Mouse (Mus musculus) midbrain, embryonic 11.5 days (tissue): ENCODE measurements around the gene Fbxo9. TPM values are rescaled to one million over a fixed set of nuclear protein-coding genes. Genes with fewer than 3 reads are reported as not detected.
A peak's percentile ranks its signal among the peaks of the same experiment; 100 is the strongest.

Experiments
- ATAC-seq: fragments of 200-750 bp; cut with Nextera tagmentation; 2 replicates; pipeline ENCODE4 v1.8.0; 2017; ENCODE audit warnings: moderate TSS enrichment, moderate library complexity; ENCODE audit not compliant: low FRiP score
- DNase-seq: peaks from one replicate; pipeline ENCODE4 v3.0.0; 2015; ENCODE audit warnings: low spot score; ENCODE audit errors: missing footprints
- H3K27ac ChIP-seq: fragments of 300-500 bp; sonication (generic); 2 replicates; pipeline ENCODE4 v1.5.1; 2014; ENCODE audit warnings: low read depth, low read length
- H3K27me3 ChIP-seq: fragments of 300-500 bp; sonication (generic); 2 replicates; pipeline ENCODE4 v1.6.1; 2014; ENCODE audit warnings: mild to moderate bottlenecking, low read length, moderate library complexity, mixed read lengths; ENCODE audit not compliant: control insufficient read depth, insufficient read depth
- H3K36me3 ChIP-seq: fragments of 300-500 bp; sonication (generic); 2 replicates; pipeline ENCODE4 v1.6.1; 2014; ENCODE audit warnings: mild to moderate bottlenecking, low read length, moderate library complexity, mixed read lengths; ENCODE audit not compliant: control insufficient read depth, insufficient read depth
- H3K4me1 ChIP-seq: fragments of 300-500 bp; sonication (generic); 2 replicates; pipeline ENCODE4 v1.6.1; 2014; ENCODE audit warnings: low read length; ENCODE audit not compliant: control insufficient read depth, insufficient read depth
- H3K4me2 ChIP-seq: fragments of 300-500 bp; sonication (generic); 2 replicates; pipeline ENCODE4 v1.6.1; 2014; ENCODE audit warnings: mild to moderate bottlenecking, moderate library complexity
- H3K4me3 ChIP-seq: fragments of 300-500 bp; sonication (generic); 2 replicates; pipeline ENCODE4 v1.5.1; 2014; ENCODE audit warnings: low read depth, low read length
- H3K9ac ChIP-seq: fragments of 300-500 bp; sonication (generic); 2 replicates; pipeline ENCODE4 v1.6.1; 2014; ENCODE audit warnings: low read length
- H3K9me3 ChIP-seq: fragments of 300-500 bp; sonication (generic); 2 replicates; pipeline ENCODE4 v1.6.1; 2016; ENCODE audit warnings: low read length; ENCODE audit not compliant: control insufficient read depth
- WGBS: fragments of 180-500 bp; shearing (Covaris S2); extraction: QIAGEN DNeasy Blood & Tissue Kit; methylation state at CpG from one replicate; pipeline ENCODE4 v1.1.7; 2014; 5-methylcytosine and 5-hydroxymethylcytosine counted together
- polyA plus RNA-seq: library from polyadenylated mRNA; unstranded; fragments of >200 nt; fragmentation: Nextera tagmentation; extraction: Ambion mirVana; gene quantifications from 2 replicates; pipeline ENCODE4 v1.2.1, GENCODE M21; 2014

Gene Fbxo9
- polyA plus RNA-seq, 1 experiment from 2014 or later, result 31.6 TPM

GRCm38 (mm10) chr9:78135658-78136057 is 26.8 kb upstream of the Fbxo9 start:
- no peaks in the 10 kb centered on the region for H3K9me3 ChIP-seq
- H3K4me3 ChIP-seq, result no peak overlapping the region
- no peaks in the 10 kb centered on the region for H3K27me3 ChIP-seq
- H3K36me3 ChIP-seq, result peaks cover 23% of the 10 kb centered on the region; the same call in 1 of the 2 replicates
- no peak for DNase-seq
- no peaks in the 10 kb centered on the region for H3K4me1 ChIP-seq
- WGBS, result 88% methylated on average over 7 of the region's 7 CpGs
- no peak overlapping the region for H3K9ac ChIP-seq
- H3K27ac ChIP-seq, result no peak overlapping the region
- no peak for ATAC-seq
- no peak overlapping the region for H3K4me2 ChIP-seq

DNA sequence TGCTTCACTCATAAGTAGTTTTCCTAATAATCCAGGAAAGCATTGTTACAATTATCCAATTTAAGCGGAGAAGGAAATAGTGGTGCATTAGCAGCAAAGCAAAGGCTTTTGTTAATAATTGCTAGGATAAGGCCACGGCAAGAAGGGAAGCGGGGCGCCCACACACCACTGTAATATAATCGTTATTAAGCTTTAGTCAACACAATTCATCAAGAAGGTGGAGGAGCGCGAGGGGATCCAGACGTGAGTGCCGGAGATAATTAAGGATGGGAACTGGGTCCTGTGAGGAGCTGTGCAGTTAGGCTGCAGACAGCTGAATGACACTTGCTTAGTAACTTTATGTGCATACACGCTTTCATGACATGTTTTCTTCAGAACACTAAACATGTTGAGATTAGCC is 17.8 kb upstream of the Fbxo9 start:
- H3K4me3 ChIP-seq, result no peak overlapping the region
- H3K36me3 ChIP-seq, result peaks cover 5% of the 10 kb centered on the region; the same call in 1 of the 2 replicates
- WGBS, result 79% methylated on average over 10 of the region's 10 CpGs
- DNase-seq, result no peak
- no peak overlapping the region for H3K4me2 ChIP-seq
- H3K9ac ChIP-seq, result no peak overlapping the region
- H3K27me3 ChIP-seq, result no peaks in the 10 kb centered on the region
- H3K9me3 ChIP-seq, result no peaks in the 10 kb centered on the region
- H3K4me1 ChIP-seq, result no peaks in the 10 kb centered on the region; the same call in 1 of the 2 replicates
- ATAC-seq, result no peak
- H3K27ac ChIP-seq, result no peak overlapping the region

DNA sequence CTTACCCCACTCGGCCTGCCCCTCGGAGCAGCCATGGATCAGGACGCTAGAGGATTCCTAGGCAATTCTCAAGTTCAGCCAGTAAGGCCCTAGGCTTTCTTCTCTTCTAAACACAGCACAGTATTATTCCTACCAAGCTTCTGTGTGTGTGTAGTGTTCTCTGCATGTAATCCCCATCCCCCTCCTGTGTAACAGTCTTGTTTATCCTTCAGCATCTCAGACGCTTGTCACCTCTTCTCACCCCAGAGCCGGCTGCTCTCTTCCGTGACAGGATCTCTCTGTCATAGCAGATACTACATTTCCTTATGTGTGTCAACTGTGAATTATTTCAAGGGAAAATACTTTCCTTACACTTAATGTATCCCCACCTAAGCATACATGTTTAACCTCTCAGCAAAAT is 17.1 kb upstream of the Fbxo9 start:
- no peaks in the 10 kb centered on the region; the same call in 1 of the 2 replicates for H3K36me3 ChIP-seq
- WGBS, result 79% methylated on average over 6 of the region's 6 CpGs

DNA sequence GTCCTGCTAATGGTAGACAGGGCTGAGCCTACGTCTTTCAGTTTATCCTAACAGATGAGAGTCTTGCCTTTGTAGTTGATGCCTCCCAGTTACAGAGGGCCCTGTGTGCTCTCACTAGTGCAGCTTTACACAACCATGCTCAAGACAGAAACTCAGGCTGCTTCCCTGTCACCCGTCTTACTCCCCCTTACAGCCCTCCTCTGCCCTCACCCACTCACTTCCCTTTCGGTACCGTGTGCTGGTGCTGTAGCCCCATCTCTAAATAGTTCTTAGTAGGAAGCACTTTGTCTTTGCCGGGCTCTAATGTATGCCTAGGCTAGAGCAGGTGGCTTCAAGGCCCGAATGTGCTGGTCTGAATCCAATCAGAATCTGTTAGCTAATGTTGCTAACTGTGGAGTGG is 15.4 kb upstream of the Fbxo9 start:
- DNase-seq (no peak), ATAC-seq (no peak)
- Histone ChIP-seq H3K4me1 (no peaks in the 10 kb centered on the region; the same call in 1 of the 2 replicates), H3K27me3 (no peaks in the 10 kb centered on the region), H3K9ac (no peak overlapping the region), H3K9me3 (no peaks in the 10 kb centered on the region), H3K27ac (no peak overlapping the region), H3K36me3 (no peaks in the 10 kb centered on the region; the same call in 1 of the 2 replicates), H3K4me2 (no peak overlapping the region), H3K4me3 (no peak overlapping the region)
- 90% methylated on average over 6 of the region's 6 CpGs for WGBS

More for the DNA sequence above, 17.1 kb upstream of the Fbxo9 start:
- no peak overlapping the region for H3K9ac ChIP-seq
- no peaks in the 10 kb centered on the region for H3K9me3 ChIP-seq
- H3K4me2 ChIP-seq, result no peak overlapping the region
- peak; percentile 14; the same call in 1 of the 2 replicates for ATAC-seq
- H3K27ac ChIP-seq, result no peak overlapping the region
- no peak for DNase-seq
- no peaks in the 10 kb centered on the region; the same call in 1 of the 2 replicates for H3K4me1 ChIP-seq
- no peak overlapping the region for H3K4me3 ChIP-seq
- no peaks in the 10 kb centered on the region for H3K27me3 ChIP-seq

DNA sequence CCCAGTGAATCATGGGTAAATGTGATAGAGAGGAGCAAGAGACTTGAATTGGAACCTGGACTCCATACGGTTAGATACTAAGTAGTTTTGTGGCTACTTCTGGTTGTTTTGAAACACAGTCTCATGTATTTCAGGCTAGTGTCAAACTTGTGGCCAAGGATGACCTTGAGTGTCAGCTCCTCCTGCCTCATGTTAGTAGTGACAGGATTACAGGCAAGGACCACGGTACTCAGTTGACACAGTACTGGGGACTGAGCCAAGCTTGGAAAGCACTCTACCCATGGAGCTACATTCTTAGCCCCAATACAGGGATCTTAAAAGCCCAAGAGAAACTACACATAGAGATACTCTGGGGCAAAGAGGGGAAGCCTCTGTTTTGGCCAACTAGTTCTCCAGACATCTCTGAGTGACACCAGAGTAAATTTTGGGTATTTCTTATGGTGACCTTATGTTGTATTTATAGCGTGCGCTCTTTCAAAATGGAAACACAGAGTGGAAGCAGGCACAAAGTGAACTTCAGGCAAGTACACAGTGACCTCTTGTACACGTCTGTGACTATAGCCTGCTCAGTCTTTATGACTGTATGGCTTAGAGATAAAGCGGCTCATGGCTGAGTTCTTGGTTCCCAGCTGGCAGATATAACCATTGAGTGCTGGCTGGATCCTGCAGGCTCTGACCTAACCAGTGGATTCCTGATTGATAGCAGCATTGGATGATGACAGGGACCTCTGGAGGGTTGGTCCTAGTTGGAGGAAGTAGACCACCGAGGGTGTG is 14.3 kb upstream of the Fbxo9 start:
- Histone ChIP-seq H3K4me1 (no peaks in the 10 kb centered on the region; the same call in 1 of the 2 replicates), H3K27me3 (no peaks in the 10 kb centered on the region), H3K9ac (no peak overlapping the region), H3K9me3 (no peaks in the 10 kb centered on the region), H3K4me2 (no peak overlapping the region), H3K36me3 (no peaks in the 10 kb centered on the region; the same call in 1 of the 2 replicates), H3K27ac (no peak overlapping the region), H3K4me3 (no peak overlapping the region)
- 96% methylated on average over 7 of the region's 7 CpGs for WGBS
- ATAC-seq, result no peak
- no peak for DNase-seq

DNA sequence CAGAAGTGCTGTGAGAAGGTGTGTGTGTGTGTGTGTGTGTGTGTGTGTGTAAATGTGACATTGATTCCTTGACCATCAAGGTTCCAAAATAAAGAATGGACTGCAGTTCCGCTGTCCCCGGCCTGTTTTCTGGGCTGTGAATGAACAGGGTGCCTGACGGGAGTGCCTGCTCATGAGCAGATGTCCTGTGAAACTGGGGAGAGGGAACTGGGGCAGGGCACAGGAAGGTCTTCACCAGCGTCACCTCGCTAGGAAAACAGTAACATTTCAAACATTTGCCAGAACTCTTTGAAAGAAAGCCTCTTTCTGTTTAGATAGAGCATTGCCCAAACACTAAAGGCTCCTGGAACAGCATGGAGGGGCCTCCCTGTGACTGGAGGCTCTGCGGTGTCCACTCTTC is 13.1 kb upstream of the Fbxo9 start:
- 85% methylated on average over 6 of the region's 6 CpGs for WGBS
- H3K9me3 ChIP-seq, result no peaks in the 10 kb centered on the region
- no peaks in the 10 kb centered on the region for H3K4me1 ChIP-seq
- H3K9ac ChIP-seq, result no peak overlapping the region
- ATAC-seq (no peak), DNase-seq (no peak)
- no peak overlapping the region for H3K27ac ChIP-seq
- H3K4me3 ChIP-seq, result no peak overlapping the region
- no peaks in the 10 kb centered on the region for H3K27me3 ChIP-seq
- no peaks in the 10 kb centered on the region; the same call in 1 of the 2 replicates for H3K36me3 ChIP-seq
- no peak overlapping the region for H3K4me2 ChIP-seq

GRCm38 (mm10) chr9:78121358-78121757 is 12.5 kb upstream of the Fbxo9 start:
- no peak for ATAC-seq
- WGBS, result 90% methylated on average over 8 of the region's 8 CpGs
- Histone ChIP-seq H3K27ac (no peak overlapping the region), H3K4me3 (no peak overlapping the region), H3K9me3 (no peaks in the 10 kb centered on the region), H3K4me1 (no peaks in the 10 kb centered on the region), H3K4me2 (no peak overlapping the region), H3K36me3 (no peaks in the 10 kb centered on the region; the same call in 1 of the 2 replicates), H3K27me3 (no peaks in the 10 kb centered on the region), H3K9ac (no peak overlapping the region)
- no peak for DNase-seq

GRCm38 (mm10) chr9:78117690-78118089 is 8.8 kb upstream of the Fbxo9 start:
- ATAC-seq, result no peak

DNA sequence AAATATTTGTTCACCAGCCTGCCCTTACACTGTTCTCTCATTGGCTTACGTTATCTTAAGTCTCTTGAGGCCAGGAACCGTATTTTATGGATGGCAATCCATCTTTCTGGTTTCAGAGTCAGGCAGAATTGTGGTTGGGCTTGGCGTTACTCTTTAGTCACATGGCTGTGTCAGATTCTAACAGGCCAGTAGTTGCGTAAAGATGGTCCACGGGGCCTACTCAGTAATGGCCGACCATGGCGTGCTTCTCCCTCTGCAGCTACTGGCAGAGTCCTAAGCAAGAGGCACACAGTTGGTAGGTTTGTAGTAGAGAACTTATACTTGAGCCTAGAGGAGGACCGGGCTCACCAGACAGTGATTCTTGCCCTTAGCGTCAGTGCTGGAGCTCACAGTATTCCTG is 6.9 kb upstream of the Fbxo9 start:
- Histone ChIP-seq H3K27ac (no peak overlapping the region), H3K9ac (no peak overlapping the region), H3K27me3 (no peaks in the 10 kb centered on the region), H3K4me2 (no peak overlapping the region), H3K9me3 (no peaks in the 10 kb centered on the region), H3K4me1 (peaks cover 13% of the 10 kb centered on the region), H3K36me3 (no peaks in the 10 kb centered on the region; the same call in 1 of the 2 replicates), H3K4me3 (no peak overlapping the region)
- DNase-seq, result no peak
- ATAC-seq, result no peak
- WGBS, result 95% methylated on average over 9 of the region's 9 CpGs

More at GRCm38 (mm10) chr9:78117690-78118089, 8.8 kb upstream of the Fbxo9 start:
- Histone ChIP-seq H3K4me2 (no peak overlapping the region), H3K27ac (no peak overlapping the region), H3K4me1 (peaks cover 13% of the 10 kb centered on the region), H3K36me3 (no peaks in the 10 kb centered on the region; the same call in 1 of the 2 replicates), H3K9ac (no peak overlapping the region), H3K27me3 (no peaks in the 10 kb centered on the region), H3K9me3 (no peaks in the 10 kb centered on the region), H3K4me3 (no peak overlapping the region)
- no peak for DNase-seq
- WGBS, result 92% methylated on average over 2 of the region's 2 CpGs
